Mouse (Mus musculus) bone marrow macrophage, adult 2 months (primary cell): ENCODE measurements around the gene Ccdc155.

Experiments used
- CTCF ChIP-seq: IDR thresholded peaks from 2 replicates; pipeline ENCODE4 v1.5.1; 2012; ENCODE audit warnings: low read depth, mild to moderate bottlenecking, low read length, moderate library complexity
- POLR2A ChIP-seq: IDR thresholded peaks from 2 replicates; pipeline ENCODE4 v1.6.1; 2012; ENCODE audit warnings: mild to moderate bottlenecking, low read depth, low read length, borderline replicate concordance

DNA sequence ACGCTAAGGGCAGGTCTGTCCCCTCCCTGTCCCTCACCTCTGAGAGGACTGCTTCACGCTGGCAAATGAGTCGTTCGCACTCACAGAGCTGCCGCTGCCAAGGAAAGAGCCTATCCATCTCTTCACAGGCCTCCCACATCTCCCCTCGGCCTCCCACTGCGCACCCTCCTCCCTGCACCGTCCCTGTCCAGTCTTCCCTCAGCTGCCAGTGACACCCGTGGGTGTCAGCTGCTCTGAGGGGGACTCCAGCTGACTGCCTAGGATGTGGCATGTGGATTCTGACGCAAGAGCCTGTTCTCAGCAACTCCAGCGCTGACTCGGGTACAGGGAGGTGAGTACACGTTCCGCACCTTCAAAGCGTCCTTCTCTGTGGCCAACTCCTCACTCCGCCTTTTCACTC lies 15.1 kb downstream of the Ccdc155 start:
- TF ChIP-seq CTCF = no peak
- TF ChIP-seq POLR2A = no peak
